Mouse (Mus musculus): ENCODE results near the gene Vwa1.
A peak's percentile ranks its signal among the peaks of the same experiment; 100 is the strongest.
"Not testable (repeated sequence)": the region's sequence is repeated elsewhere in the genome, so short reads cannot be mapped to it uniquely, and the experiment has no call there.

Vwa1 gene

GRCm38 (mm10) chr4:155774280-155774754 is at the start of gene Vwa1:
Vwa1 (minus strand) TSS chr4:155774698.
- peak; percentile 75 to 84 for DNase-seq (ENCODE audit: low spot score in 2 of 2)

- DNase-seq (ENCODE audit: low spot score in 2 of 2): no peak
These were observed 48.9 kb upstream of the Vwa1 start for GRCm38 (mm10) chr4:155823443-155823842.

- DNase-seq (ENCODE audit: low spot score in 2 of 2): no peak
These were observed 46.5 kb upstream of the Vwa1 start for GRCm38 (mm10) chr4:155821025-155821424.

GRCm38 (mm10) chr4:155817533-155817932 is 43.0 kb upstream of the Vwa1 start:
- no peak for DNase-seq (ENCODE audit: low spot score in 2 of 2)

- peak; percentile 22 to 36 for DNase-seq (ENCODE audit: low spot score in 2 of 2)
These were observed 38.2 kb upstream of the Vwa1 start for GRCm38 (mm10) chr4:155812665-155813181.

GRCm38 (mm10) chr4:155811929-155812664 is 37.6 kb upstream of the Vwa1 start, which contains the start of gene Ccnl2:
Ccnl2 (plus strand) TSS chr4:155812489.
- DNase-seq (ENCODE audit: low spot score in 2 of 2): peak; percentile 90 to 93

GRCm38 (mm10) chr4:155807841-155808240 is 33.3 kb upstream of the Vwa1 start:
- DNase-seq (ENCODE audit: low spot score in 2 of 2): no peak

- DNase-seq (ENCODE audit: low spot score in 2 of 2): peak; percentile 94 to 98
These were observed 29.0 kb upstream of the Vwa1 start for GRCm38 (mm10) chr4:155803340-155804041.

- no peak for DNase-seq (ENCODE audit: low spot score in 2 of 2)
These were observed 28.3 kb upstream of the Vwa1 start, which contains the start of gene Mrpl20 for GRCm38 (mm10) chr4:155802741-155803339. Mrpl20 (plus strand) TSS chr4:155802878.

- DNase-seq (ENCODE audit: low spot score in 2 of 2): no peak
These were observed 27.6 kb upstream of the Vwa1 start for GRCm38 (mm10) chr4:155802075-155802474.

GRCm38 (mm10) chr4:155793730-155794129 is 19.2 kb upstream of the Vwa1 start:
- no peak for DNase-seq (ENCODE audit: low spot score in 2 of 2)

GRCm38 (mm10) chr4:155791240-155791933 is 16.9 kb upstream of the Vwa1 start:
- DNase-seq (ENCODE audit: low spot score in 2 of 2): no peak

- no peak for DNase-seq (ENCODE audit: low spot score in 2 of 2)
These were observed 16.2 kb upstream of the Vwa1 start for GRCm38 (mm10) chr4:155790650-155791161.

GRCm38 (mm10) chr4:155790021-155790489 is 15.6 kb upstream of the Vwa1 start, which contains the start of gene Ankrd65:
Ankrd65 (plus strand) TSS chr4:155790439.
- DNase-seq (ENCODE audit: low spot score in 2 of 2): no peak

- not testable (repeated sequence) for DNase-seq (ENCODE audit: low spot score in 2 of 2)
These were observed 14.3 kb upstream of the Vwa1 start for GRCm38 (mm10) chr4:155788833-155789232.

- DNase-seq (ENCODE audit: low spot score in 2 of 2): no peak
These were observed 13.8 kb upstream of the Vwa1 start for GRCm38 (mm10) chr4:155788300-155788699.

GRCm38 (mm10) chr4:155785819-155786218 is 11.3 kb upstream of the Vwa1 start, which contains the start of gene Tmem88b:
Tmem88b (minus strand) TSS chr4:155785874.
- DNase-seq (ENCODE audit: low spot score in 2 of 2): no peak

GRCm38 (mm10) chr4:155785246-155785645 is 10.7 kb upstream of the Vwa1 start:
- no peak for DNase-seq (ENCODE audit: low spot score in 2 of 2)

- peak; percentile 38 to 66 for DNase-seq (ENCODE audit: low spot score in 2 of 2)
These were observed 9.7 kb upstream of the Vwa1 start for GRCm38 (mm10) chr4:155784081-155784701.

- DNase-seq (ENCODE audit: low spot score in 2 of 2): no peak
These were observed 9.1 kb upstream of the Vwa1 start for GRCm38 (mm10) chr4:155783486-155784080.
